Comparison of ENCODE assay signal across 11 mouse cellular contexts in the genomic region with DNA sequence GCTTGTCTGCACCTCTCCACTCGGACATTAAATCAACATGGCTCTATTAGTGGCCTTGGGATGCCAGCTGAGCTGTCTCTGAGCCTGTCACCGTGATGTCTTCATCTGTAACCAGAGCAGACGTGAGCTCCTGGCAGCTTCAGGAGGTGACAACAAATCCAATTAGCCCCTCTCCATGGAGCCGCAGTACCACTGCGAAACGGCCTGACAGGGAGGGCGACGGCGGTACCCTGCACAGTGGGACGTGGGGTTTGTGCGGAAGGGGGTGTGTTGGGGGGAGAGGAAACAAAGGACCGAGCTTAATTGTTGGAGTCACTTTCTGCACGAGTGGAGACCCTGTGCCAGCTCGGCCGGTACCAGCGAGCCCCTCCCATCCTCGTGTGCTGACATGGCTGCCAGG.
DNase-seq lines count a peak whose midpoint lies in the region; ATAC-seq lines count a peak whose summit lies in the region.
"Had no signal": no experiment of that assay in that cellular context is flagged by ENCODE, and none has a peak within 500 bp of the region (broad histone marks: within the 10 kb centered on the region; RNA-seq: fewer than 3 reads in every experiment).

No protein-coding gene starts in this region.

- peaks cover 15% of the 10 kb centered on the region; the same call in 1 of the 2 replicates for H3K27me3 ChIP-seq in heart, embryonic 11.5 days (ENCODE audit: control insufficient read depth, insufficient read depth, low read length)
- H3K27me3 ChIP-seq in forebrain, embryonic 13.5 days = no peaks in the 10 kb centered on the region
- peaks cover 71% of the 10 kb centered on the region for H3K27me3 ChIP-seq in midbrain, embryonic 13.5 days
- H3K27me3 ChIP-seq: Patski had no signal

- H3K27ac ChIP-seq in heart, embryonic 11.5 days (ENCODE audit: low read depth, low read length) = no peak overlapping the region
- H3K27ac ChIP-seq in forebrain, embryonic 13.5 days = peak overlapping the region; percentile 70
- H3K27ac ChIP-seq in midbrain, embryonic 13.5 days = peak overlapping the region; percentile 51; the same call in 1 of the 2 replicates

- H3K4me1 ChIP-seq in heart, embryonic 11.5 days (ENCODE audit: control insufficient read depth, insufficient read depth, low read length) = no peaks in the 10 kb centered on the region
- H3K4me1 ChIP-seq in forebrain, embryonic 13.5 days = peaks cover 36% of the 10 kb centered on the region
- peaks cover 31% of the 10 kb centered on the region for H3K4me1 ChIP-seq in midbrain, embryonic 13.5 days (replicated peaks)

- peaks cover 8% of the 10 kb centered on the region for H3K9me3 ChIP-seq in heart, embryonic 11.5 days (replicated peaks; ENCODE audit: control insufficient read depth, low read length)
- H3K9me3 ChIP-seq in forebrain, embryonic 13.5 days (replicated peaks) = peaks cover 9% of the 10 kb centered on the region
- peaks cover 13% of the 10 kb centered on the region for H3K9me3 ChIP-seq in midbrain, embryonic 13.5 days

- no peak for ATAC-seq in heart, embryonic 11.5 days (replicated peaks; ENCODE audit: insufficient number of reproducible peaks, low FRiP score, low TSS enrichment)
- peak; percentile 94 for ATAC-seq in forebrain, embryonic 13.5 days
- ATAC-seq in midbrain, embryonic 13.5 days = peak; percentile 90
- ATAC-seq: inflammation-experienced regulatory T-cells, adult 6 months; Patski had no signal

- H3K9ac ChIP-seq in heart, embryonic 11.5 days (ENCODE audit: low read depth, low read length) = no peak overlapping the region
- no peak overlapping the region for H3K9ac ChIP-seq in forebrain, embryonic 13.5 days
- no peak overlapping the region for H3K9ac ChIP-seq in midbrain, embryonic 13.5 days (replicated peaks)

- H3K4me3 ChIP-seq in heart, embryonic 11.5 days (ENCODE audit: low read depth, low read length) = no peak overlapping the region
- H3K4me3 ChIP-seq in forebrain, embryonic 13.5 days = no peak overlapping the region
- no peak overlapping the region for H3K4me3 ChIP-seq in midbrain, embryonic 13.5 days (replicated peaks)

- 8% methylated on average over 17 of the region's 17 CpGs for WGBS in heart, embryonic 11.5 days (ENCODE audit: insufficient replicate concordance)
- 3% methylated on average over 17 of the region's 17 CpGs for WGBS in forebrain, embryonic 13.5 days
- WGBS in midbrain, embryonic 13.5 days = 5% methylated on average over 17 of the region's 17 CpGs

- no peak for DNase-seq in heart, adult 18-20 months
- DNase-seq in cerebellum, adult 11 months = peak; percentile 22
- no peak for DNase-seq in urinary bladder, adult 2 months (ENCODE audit: low spot score)
- DNase-seq in layer of hippocampus, postnatal 36 days = no peak
- DNase-seq in liver = no peak
- DNase-seq: lung, postnatal 14 days had no signal

- peak overlapping the region; percentile 44 for H3K4me2 ChIP-seq in heart, embryonic 11.5 days
- peak overlapping the region; percentile 33 for H3K4me2 ChIP-seq in forebrain, embryonic 13.5 days
- H3K4me2 ChIP-seq in midbrain, embryonic 13.5 days (replicated peaks) = peak overlapping the region; percentile 40

- H3K36me3 ChIP-seq in heart, embryonic 11.5 days (ENCODE audit: control insufficient read depth, insufficient read depth, low read length) = no peaks in the 10 kb centered on the region
- 0 out of 2 replicates have a peak, but pooled peaks cover 5% of the 10 kb centered on the region for H3K36me3 ChIP-seq in forebrain, embryonic 13.5 days (ENCODE audit: poor library complexity, severe bottlenecking)
- no peaks in the 10 kb centered on the region for H3K36me3 ChIP-seq in midbrain, embryonic 13.5 days
